Mouse (Mus musculus): ENCODE results near the gene Myocd.

GRCm38 (mm10) chr11:65237896-65238295, 31.9 kb downstream of the Myocd start:
- TF ChIP-seq POLR2A (IDR thresholded peaks at IDR 0.05; ENCODE audit: insufficient read depth, low read depth, low read length) (no peak), CTCF (IDR thresholded peaks at IDR 0.05) (no peak), EP300 (IDR thresholded peaks at IDR 0.05; ENCODE audit: insufficient read depth, low read depth, low read length) (no peak)

All from heart, adult 2 months (tissue).